Mouse (Mus musculus) cerebellum, adult 2 months (tissue): ENCODE results near the gene Klhl20.
A peak's percentile ranks its signal among the peaks of the same experiment; 100 is the strongest.

Experiments
- CTCF ChIP-seq: fragments of 200-500 bp; IDR thresholded peaks from 2 replicates; pipeline ENCODE4 v1.5.1; 2011; ENCODE audit warnings: low read depth, mild to moderate bottlenecking, control low read depth, low read length, moderate library complexity, borderline replicate concordance; ENCODE audit not compliant: insufficient read depth
- POLR2A ChIP-seq: fragments of 200-500 bp; IDR thresholded peaks from 2 replicates; pipeline ENCODE4 v1.6.1; 2011; ENCODE audit warnings: low read length, control low read depth, borderline replicate concordance; ENCODE audit not compliant: insufficient read depth

GRCm38 (mm10) chr1:161070352-161071271 lies 60.7 kb downstream of the Klhl20 start, which contains the start of the genes Dars2 and Cenpl:
- no peak for TF ChIP-seq CTCF
- peak; percentile 69; the same call in 1 of the 2 replicates for TF ChIP-seq POLR2A
